Mouse (Mus musculus) lung, postnatal 10 days (tissue): Measurements from ENCODE around the gene 9930111J21Rik1.
"Not testable (repeated sequence)": the region's sequence is repeated elsewhere in the genome, so short reads cannot be mapped to it uniquely, and the experiment has no call there.

Experiments
- DNase-seq: peaks from one replicate; pipeline ENCODE4 v3.0.0; 2021

The 9930111J21Rik1 gene

DNA sequence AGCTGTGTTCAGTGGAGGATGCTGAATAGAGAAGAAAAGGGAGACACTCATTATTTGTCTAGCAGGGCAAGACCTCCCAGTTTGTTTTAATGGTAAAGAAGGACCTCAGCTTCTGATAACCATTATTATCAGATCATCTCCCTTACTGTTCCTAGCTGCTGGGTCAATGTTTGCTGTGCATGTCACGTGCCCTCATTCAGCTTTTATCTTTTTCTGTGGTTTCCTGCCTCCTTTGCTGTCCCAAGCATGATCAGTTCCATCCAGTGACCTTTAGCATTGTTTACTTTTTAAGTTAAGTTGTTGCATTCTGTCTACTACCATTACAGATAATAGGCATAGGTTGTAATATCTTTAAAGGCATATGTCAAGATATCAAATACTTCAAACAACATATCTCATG, 70.7 kb downstream of the 9930111J21Rik1 start:
- DNase-seq, result no peak

DNA sequence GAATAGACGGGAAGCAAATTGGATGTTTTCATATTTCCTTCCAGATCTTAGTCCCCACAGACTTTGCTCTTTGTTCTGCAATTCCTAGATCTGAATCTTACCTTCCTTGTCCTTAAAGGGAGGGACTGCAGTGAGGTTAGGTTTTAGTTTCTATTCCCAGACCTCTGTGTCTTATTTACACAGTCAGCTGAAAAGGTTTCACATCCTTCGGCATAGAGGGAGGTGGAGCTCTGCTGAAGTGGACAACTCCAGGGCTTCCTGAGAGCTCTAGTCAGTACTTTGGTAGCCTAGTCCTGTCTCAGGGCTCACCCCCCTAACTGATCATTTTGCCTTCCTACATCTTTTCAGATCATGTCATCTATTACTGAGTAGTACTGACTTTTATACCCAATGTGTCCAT, 77.2 kb downstream of the 9930111J21Rik1 start, which contains the start of gene Gm5431:
Gene Gm5431, minus strand, starts transcription at position 194 of the 400 bp plus-strand sequence.
- peak; percentile 6 for DNase-seq

DNA sequence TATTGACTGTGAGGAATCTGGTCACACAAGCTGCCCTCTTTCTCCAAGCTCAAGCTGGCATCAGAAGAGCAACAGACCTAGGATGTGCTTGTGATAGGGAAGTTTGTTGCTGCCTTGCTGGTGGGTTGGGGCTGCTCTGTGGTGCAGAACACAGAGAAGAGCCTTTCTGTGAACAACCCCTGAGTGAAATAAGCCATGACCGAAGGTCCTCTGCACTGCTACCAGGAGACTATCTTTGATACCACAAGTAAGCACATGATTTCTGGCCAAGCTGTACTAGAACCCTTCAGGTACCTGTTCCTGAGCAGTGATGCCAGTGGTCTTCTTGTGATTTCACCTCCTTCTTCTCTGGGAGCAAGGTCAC, 77.6 kb downstream of the 9930111J21Rik1 start:
- DNase-seq, result not testable (repeated sequence)

DNA sequence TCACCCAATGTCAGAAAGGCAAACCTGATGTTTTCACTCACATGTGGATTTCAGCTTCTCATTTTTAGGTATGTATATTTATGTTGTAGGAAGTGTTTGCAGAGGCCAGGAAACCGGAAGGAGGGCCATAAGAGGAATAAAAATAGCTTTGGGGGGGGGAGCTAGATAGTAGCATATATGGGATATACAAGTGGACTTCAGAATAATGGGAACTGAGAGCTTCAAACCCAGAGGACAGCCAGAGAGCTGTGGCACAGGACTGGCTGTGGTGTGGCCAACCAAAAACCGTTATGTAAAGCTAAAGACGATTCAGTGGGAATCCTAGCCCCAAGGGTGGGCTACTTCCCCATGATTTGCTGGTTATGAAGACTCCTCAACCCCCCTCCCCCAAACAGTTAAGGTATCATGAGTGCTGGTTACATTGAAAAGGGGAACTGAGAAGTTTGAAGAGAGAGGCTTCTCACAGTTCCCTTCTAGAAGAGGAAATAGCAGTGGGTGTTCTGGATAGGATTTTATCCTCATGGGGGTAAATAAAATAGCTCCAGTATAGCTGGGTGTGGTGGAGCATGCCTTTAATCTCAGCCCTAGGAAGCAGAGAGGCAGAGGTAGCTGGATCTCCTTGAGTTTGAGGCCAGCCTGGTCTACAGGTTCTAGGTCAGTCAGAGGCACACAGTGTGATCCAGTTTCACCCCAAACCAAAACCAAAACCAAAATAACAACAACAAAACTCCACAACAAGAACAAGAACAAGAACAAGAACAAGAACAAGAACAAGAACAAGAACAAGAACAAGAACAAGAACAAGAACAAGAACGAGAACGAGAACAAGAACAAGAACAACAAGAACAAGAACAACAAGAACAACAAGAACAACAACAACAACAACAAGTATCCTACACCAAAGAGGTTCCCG, 78.3 kb downstream of the 9930111J21Rik1 start:
- DNase-seq, result not testable (repeated sequence)

DNA sequence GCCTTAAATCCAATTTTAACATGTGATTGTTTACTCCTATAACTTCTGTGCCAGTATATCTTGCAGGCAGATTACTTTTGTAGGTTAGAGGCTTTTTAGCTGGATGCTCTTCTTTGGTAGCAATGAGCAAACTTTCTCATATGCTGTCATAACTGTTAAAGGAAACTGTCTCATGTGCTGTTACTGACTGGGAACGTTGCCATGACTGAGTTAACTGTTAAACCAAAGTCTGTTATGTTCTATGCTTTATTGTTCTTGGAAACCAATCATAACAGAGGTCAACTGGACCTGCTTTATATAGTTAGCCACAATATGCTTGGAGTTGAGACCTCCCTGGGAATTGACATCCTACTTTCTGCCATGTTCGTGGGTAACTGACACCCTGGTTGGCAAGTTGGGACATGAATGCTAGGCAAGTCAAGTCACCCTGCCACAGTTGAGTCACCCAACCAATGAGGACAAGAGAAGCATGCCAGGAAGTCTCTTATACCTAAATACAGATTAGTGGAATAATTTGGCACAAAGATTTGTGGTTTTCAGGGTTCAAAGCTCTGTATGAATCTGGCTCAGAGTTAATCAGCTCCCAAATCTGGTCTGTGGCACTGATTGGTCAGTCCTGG, 80.3 kb downstream of the 9930111J21Rik1 start:
- DNase-seq, result no peak
